Comparison of ENCODE assay signal across 9 mouse cellular contexts in genomic region chr9:73982597-73983344, GRCm38 (mm10). TPM values are rescaled to one million over a fixed set of nuclear protein-coding genes. Genes with fewer than 3 reads are reported as not detected.
DNase-seq lines count a peak whose midpoint lies in the region; ATAC-seq and TF ChIP-seq lines count a peak whose summit lies in the region.
"Had no signal": no experiment of that assay in that cellular context is flagged by ENCODE, and none has a peak within 500 bp of the region (broad histone marks: within the 10 kb centered on the region; RNA-seq: fewer than 3 reads in every experiment).

No protein-coding gene starts in this region.

- intact Hi-C loops in left cerebral cortex, postnatal 36 days (cut with DNase I), result loop anchor here (2.0 kb wide), 1 partner anchor 820 kb away; no protein-coding TSS in a partner anchor

- no peak for ATAC-seq in kidney, embryonic 15.5 days (replicated peaks; ENCODE audit: low FRiP score)
- peak; percentile 79 for ATAC-seq in forebrain, embryonic 14.5 days
- ATAC-seq in hindbrain, postnatal 0 days, result peak; percentile 68
- 0 out of 2 replicates have a peak, but pooled peaks have one; percentile 56 for ATAC-seq in midbrain, postnatal 0 days (ENCODE audit: low FRiP score)

- no peaks in the 10 kb centered on the region for H3K36me3 ChIP-seq in kidney, embryonic 15.5 days
- no peaks in the 10 kb centered on the region for H3K36me3 ChIP-seq in forebrain, embryonic 14.5 days (ENCODE audit: control insufficient read depth, insufficient read depth, low read length)
- H3K36me3 ChIP-seq in hindbrain, postnatal 0 days (ENCODE audit: insufficient read depth, low read length), result no peaks in the 10 kb centered on the region
- H3K36me3 ChIP-seq in midbrain, postnatal 0 days (ENCODE audit: insufficient read depth, low read length), result no peaks in the 10 kb centered on the region
- H3K36me3 ChIP-seq: lung, embryonic 15.5 days had no signal

- no peak overlapping the region for H3K9ac ChIP-seq in kidney, embryonic 15.5 days
- no peak overlapping the region for H3K9ac ChIP-seq in forebrain, embryonic 14.5 days (ENCODE audit: low read length)
- no peak overlapping the region for H3K9ac ChIP-seq in hindbrain, postnatal 0 days (replicated peaks; ENCODE audit: low read length)
- no peak overlapping the region for H3K9ac ChIP-seq in midbrain, postnatal 0 days (replicated peaks; ENCODE audit: low read length, poor library complexity, severe bottlenecking)
- H3K9ac ChIP-seq: lung, embryonic 15.5 days had no signal

- DNase-seq in kidney, adult 11 months, result peak; percentile 34
- peak; percentile 6 for DNase-seq in c-Kit-positive CD71-positive TER-119-negative erythroid progenitor cells, embryonic 14.5 days (ENCODE audit: low read depth)
- DNase-seq in forebrain, embryonic 14.5 days (ENCODE audit: low spot score), result peak; percentile 87
- DNase-seq in hindbrain, postnatal 0 days (ENCODE audit: low spot score), result peak; percentile 93
- DNase-seq in left cerebral cortex, postnatal 36 days (ENCODE audit: low spot score in 2 of 2), result peak; percentile 55 to 75
- DNase-seq in midbrain, postnatal 0 days (ENCODE audit: low spot score), result peak; percentile 86
- peak; percentile 53 to 64 for DNase-seq in urinary bladder, postnatal 36 days (ENCODE audit: low spot score in 2 of 2)

- H3K9me3 ChIP-seq in kidney, embryonic 15.5 days (replicated peaks), result no peaks in the 10 kb centered on the region
- H3K9me3 ChIP-seq in forebrain, embryonic 14.5 days (replicated peaks; ENCODE audit: control insufficient read depth, low read length), result no peaks in the 10 kb centered on the region
- no peaks in the 10 kb centered on the region for H3K9me3 ChIP-seq in hindbrain, postnatal 0 days (ENCODE audit: low read length)
- H3K9me3 ChIP-seq in midbrain, postnatal 0 days (ENCODE audit: low read length), result no peaks in the 10 kb centered on the region
- H3K9me3 ChIP-seq: lung, embryonic 15.5 days had no signal

- H3K4me2 ChIP-seq in kidney, embryonic 15.5 days, result no peak overlapping the region
- H3K4me2 ChIP-seq in forebrain, embryonic 14.5 days (ENCODE audit: low read length), result no peak overlapping the region
- H3K4me2 ChIP-seq in hindbrain, postnatal 0 days (ENCODE audit: low read depth, low read length), result no peak overlapping the region
- H3K4me2 ChIP-seq in midbrain, postnatal 0 days (ENCODE audit: low read depth, low read length, poor library complexity, severe bottlenecking), result no peak overlapping the region
- H3K4me2 ChIP-seq: lung, embryonic 15.5 days had no signal

- 11% methylated on average over 6 of the region's 6 CpGs for WGBS in kidney, embryonic 15.5 days
- WGBS in forebrain, embryonic 14.5 days, result 4% methylated on average over 6 of the region's 6 CpGs
- WGBS in hindbrain, postnatal 0 days, result 11% methylated on average over 6 of the region's 6 CpGs
- WGBS in midbrain, postnatal 0 days, result 6% methylated on average over 6 of the region's 6 CpGs

- no peaks in the 10 kb centered on the region for H3K4me1 ChIP-seq in kidney, embryonic 15.5 days
- no peaks in the 10 kb centered on the region for H3K4me1 ChIP-seq in forebrain, embryonic 14.5 days (ENCODE audit: control insufficient read depth, insufficient read depth, low read length)
- H3K4me1 ChIP-seq in hindbrain, postnatal 0 days (ENCODE audit: insufficient read depth, low read length), result no peaks in the 10 kb centered on the region
- H3K4me1 ChIP-seq in midbrain, postnatal 0 days (ENCODE audit: insufficient read depth, low read length), result no peaks in the 10 kb centered on the region
- H3K4me1 ChIP-seq: lung, embryonic 15.5 days had no signal

- H3K27me3 ChIP-seq in kidney, embryonic 15.5 days, result no peaks in the 10 kb centered on the region; the same call in 1 of the 2 replicates
- no peaks in the 10 kb centered on the region for H3K27me3 ChIP-seq in forebrain, embryonic 14.5 days (replicated peaks; ENCODE audit: control insufficient read depth, insufficient read depth, low read length)
- no peaks in the 10 kb centered on the region for H3K27me3 ChIP-seq in hindbrain, postnatal 0 days (ENCODE audit: insufficient read depth, low read length)
- H3K27me3 ChIP-seq in midbrain, postnatal 0 days (ENCODE audit: insufficient read depth, low read length), result no peaks in the 10 kb centered on the region
- H3K27me3 ChIP-seq: lung, embryonic 15.5 days had no signal

- no peak overlapping the region for H3K4me3 ChIP-seq in kidney, embryonic 15.5 days (replicated peaks)
- H3K4me3 ChIP-seq in forebrain, embryonic 14.5 days (ENCODE audit: low read depth, low read length), result no peak overlapping the region
- no peak overlapping the region for H3K4me3 ChIP-seq in hindbrain, postnatal 0 days (ENCODE audit: low read length)
- no peak overlapping the region for H3K4me3 ChIP-seq in midbrain, postnatal 0 days (ENCODE audit: low read depth, low read length)
- H3K4me3 ChIP-seq: lung, embryonic 15.5 days had no signal

- H3K27ac ChIP-seq in kidney, embryonic 15.5 days, result no peak overlapping the region
- no peak overlapping the region for H3K27ac ChIP-seq in forebrain, embryonic 14.5 days (ENCODE audit: low read depth, low read length)
- no peak overlapping the region for H3K27ac ChIP-seq in hindbrain, postnatal 0 days
- H3K27ac ChIP-seq in midbrain, postnatal 0 days (ENCODE audit: low read depth, low read length), result no peak overlapping the region
- H3K27ac ChIP-seq: lung, embryonic 15.5 days had no signal

- peak; percentile 82 for TF ChIP-seq CTCF in hindbrain, postnatal 0 days (IDR thresholded peaks at IDR 0.05; ENCODE audit: low read depth)
- peak; percentile 90 for TF ChIP-seq CTCF in midbrain, postnatal 0 days (IDR thresholded peaks at IDR 0.05)

RNA-seq across cellular contexts. Expression of gene Unc13c, which starts 14.0 kb away (rescaled TPM):
- 0.49 and 0.52 TPM in 2 replicates for polyA plus RNA-seq in kidney, embryonic 15.5 days (2015; fragmentation: Nextera tagmentation; extraction: Ambion mirVana)
- polyA plus RNA-seq in forebrain, embryonic 14.5 days (2014; fragmentation: Nextera tagmentation; extraction: Ambion mirVana), result 1.1 and 1.7 TPM in 2 replicates
- 12.3 and 16.3 TPM in 2 replicates for total RNA-seq in hindbrain, postnatal 0 days (2014; rRNA removed)
- 7.1 and 7.8 TPM in 2 replicates for polyA plus RNA-seq in hindbrain, postnatal 0 days (2015; fragmentation: Nextera tagmentation; extraction: Ambion mirVana)
- total RNA-seq in left cerebral cortex, postnatal 36 days (2021), result 10 to 100 TPM; 19.0 to 23.1 TPM
- 15.3 and 19.4 TPM in 2 replicates for total RNA-seq in midbrain, postnatal 0 days (2014; rRNA removed)
- polyA plus RNA-seq in midbrain, postnatal 0 days (2015; fragmentation: Nextera tagmentation; extraction: Ambion mirVana), result 5.9 and 6.3 TPM in 2 replicates

Comparison
In these comparisons a context has a peak if more than half of its experiments do, and no peak if none do; other contexts are left out.
1. DNase-seq: peak in every context shown above with its lines; median percentile 93 in hindbrain, postnatal 0 days; 87 in forebrain, embryonic 14.5 days; 86 in midbrain, postnatal 0 days; 65 in left cerebral cortex, postnatal 36 days; 58 in urinary bladder, postnatal 36 days; 34 in kidney, adult 11 months; 6 in c-Kit-positive CD71-positive TER-119-negative erythroid progenitor cells, embryonic 14.5 days.